Mouse (Mus musculus) limb, embryonic 12.5 days (tissue): ENCODE measurements around the gene Igflr1. TPM values are rescaled to one million over a fixed set of nuclear protein-coding genes. Genes with fewer than 3 reads are reported as not detected.

Experiments
- ATAC-seq: fragments of 200-750 bp; cut with Nextera tagmentation; 2 replicates; pipeline ENCODE4 v1.8.0; 2017; ENCODE audit warnings: low read depth, moderate TSS enrichment; ENCODE audit not compliant: insufficient number of reproducible peaks, insufficient read depth, low FRiP score, low TSS enrichment
- H3K27ac ChIP-seq: fragments of 300-500 bp; sonication (generic); 2 replicates; pipeline ENCODE4 v1.5.1; 2016; ENCODE audit warnings: mild to moderate bottlenecking, moderate library complexity
- H3K27me3 ChIP-seq: fragments of 300-500 bp; sonication (generic); 2 replicates; pipeline ENCODE4 v1.6.1; 2016; ENCODE audit warnings: mild to moderate bottlenecking, moderate library complexity
- H3K36me3 ChIP-seq: fragments of 300-500 bp; sonication (generic); 2 replicates; pipeline ENCODE4 v1.6.1; 2016; ENCODE audit warnings: mild to moderate bottlenecking, moderate library complexity
- H3K4me1 ChIP-seq: fragments of 300-500 bp; sonication (generic); replicated peaks from 2 replicates; pipeline ENCODE4 v1.6.1; 2016
- H3K4me2 ChIP-seq: fragments of 300-500 bp; sonication (generic); 2 replicates; pipeline ENCODE4 v1.6.1; 2016; ENCODE audit warnings: mild to moderate bottlenecking, moderate library complexity
- H3K4me3 ChIP-seq: fragments of 300-500 bp; sonication (generic); replicated peaks from 2 replicates; pipeline ENCODE4 v1.5.1; 2016; ENCODE audit warnings: mild to moderate bottlenecking
- H3K9ac ChIP-seq: fragments of 300-500 bp; sonication (generic); replicated peaks from 2 replicates; pipeline ENCODE4 v1.6.1; 2016; ENCODE audit warnings: mild to moderate bottlenecking, moderate library complexity
- H3K9me3 ChIP-seq: fragments of 300-500 bp; sonication (generic); 2 replicates; pipeline ENCODE4 v1.6.1; 2016; ENCODE audit warnings: mild to moderate bottlenecking, moderate library complexity
- whole genome bisulfite sequencing: fragments of 180-500 bp; shearing (Covaris S2); methylation state at CpG from one replicate; pipeline ENCODE4 v1.1.7; 2016; 5-methylcytosine and 5-hydroxymethylcytosine counted together
- polyA plus RNA-seq: library from polyadenylated mRNA; unstranded; fragments of >200 nt; fragmentation: Nextera tagmentation; extraction: Ambion mirVana; gene quantifications from 2 replicates; pipeline ENCODE4 v1.2.1, GENCODE M21; 2016

The Igflr1 gene
- polyA plus RNA-seq, 1 experiment from 2014 or later: 3.2 TPM

DNA sequence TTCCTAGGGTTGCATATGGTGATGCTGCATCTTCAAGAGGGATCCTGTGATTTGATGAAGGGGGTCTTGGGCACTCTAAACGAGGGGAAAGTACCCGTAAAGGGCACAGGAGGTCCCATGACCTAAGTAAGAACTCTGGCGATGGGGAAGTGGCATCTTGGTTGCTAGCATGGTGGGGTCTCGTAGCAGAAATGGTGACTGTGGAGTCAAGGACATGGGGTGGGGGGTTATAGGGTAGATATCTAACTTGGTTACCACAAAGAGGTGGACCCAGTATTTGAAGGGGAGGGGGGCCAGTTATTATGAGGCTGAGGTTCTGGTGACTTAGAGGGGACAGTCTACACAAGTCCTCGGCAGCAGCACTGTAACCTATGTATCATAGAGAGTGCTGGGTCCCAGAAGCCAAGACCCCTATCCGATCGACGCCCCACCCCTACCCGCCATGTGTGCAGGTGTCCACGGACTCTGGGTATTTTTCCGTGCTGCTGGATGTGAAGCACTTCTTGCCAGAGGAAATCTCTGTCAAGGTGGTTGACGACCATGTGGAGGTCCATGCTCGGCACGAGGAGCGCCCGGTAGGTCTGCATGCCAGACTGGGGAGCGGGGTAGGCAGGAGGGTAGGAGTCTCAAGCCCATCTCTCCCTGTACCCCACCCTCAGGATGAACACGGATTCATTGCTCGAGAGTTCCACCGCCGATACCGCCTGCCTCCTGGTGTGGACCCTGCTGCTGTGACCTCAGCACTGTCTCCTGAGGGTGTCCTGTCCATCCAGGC is 11.2 kb upstream of the Igflr1 start:
- Histone ChIP-seq H3K27ac (no peak overlapping the region), H3K27me3 (no peaks in the 10 kb centered on the region), H3K36me3 (peaks cover 44% of the 10 kb centered on the region), H3K4me1 (peaks cover 25% of the 10 kb centered on the region), H3K4me3 (peak overlapping the region; percentile 52), H3K4me2 (peak overlapping the region; percentile 89), H3K9me3 (no peaks in the 10 kb centered on the region), H3K9ac (peak overlapping the region; percentile 75)
- 88% methylated on average over 22 of the region's 22 CpGs for WGBS
- no peak for ATAC-seq

DNA sequence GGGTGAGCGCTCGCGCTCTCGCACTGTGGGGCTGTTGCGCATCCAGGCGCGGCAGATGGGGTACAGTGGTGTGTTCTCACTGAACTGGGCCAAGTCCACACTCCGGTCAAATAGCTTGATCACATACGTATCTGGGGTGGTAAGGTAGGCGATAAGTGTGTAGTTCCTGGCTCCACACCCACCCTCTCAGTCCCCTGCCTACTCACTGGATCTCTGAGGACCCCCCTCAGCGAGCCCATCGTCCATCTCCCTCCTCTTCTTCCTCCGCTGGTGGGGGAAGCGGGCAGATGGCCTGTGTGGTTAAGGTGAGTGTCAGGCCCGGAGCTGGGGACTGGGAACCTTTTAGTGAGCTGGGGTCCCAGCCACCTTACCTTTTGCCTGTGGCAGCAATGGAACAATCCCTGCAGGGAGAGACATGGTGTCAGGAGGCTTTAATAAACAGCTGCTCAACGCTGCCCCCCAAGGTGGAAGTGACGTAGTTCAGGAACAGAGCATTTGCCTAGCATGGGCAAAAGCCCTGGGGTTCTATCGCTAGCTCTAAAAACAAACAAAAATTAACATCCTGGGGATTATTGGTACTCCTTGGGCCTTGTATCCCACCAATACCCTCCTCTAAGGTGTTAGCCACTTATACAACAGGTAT is 8.2 kb upstream of the Igflr1 start:
- 94% methylated on average over 18 of the region's 18 CpGs for WGBS
- Histone ChIP-seq H3K27me3 (no peaks in the 10 kb centered on the region), H3K27ac (no peak overlapping the region), H3K36me3 (peaks cover 39% of the 10 kb centered on the region), H3K9me3 (no peaks in the 10 kb centered on the region), H3K9ac (no peak overlapping the region), H3K4me2 (no peak overlapping the region), H3K4me3 (0 out of 2 replicates have a peak overlapping the region, but pooled peaks have one; percentile 3), H3K4me1 (peaks cover 31% of the 10 kb centered on the region)
- ATAC-seq: no peak

DNA sequence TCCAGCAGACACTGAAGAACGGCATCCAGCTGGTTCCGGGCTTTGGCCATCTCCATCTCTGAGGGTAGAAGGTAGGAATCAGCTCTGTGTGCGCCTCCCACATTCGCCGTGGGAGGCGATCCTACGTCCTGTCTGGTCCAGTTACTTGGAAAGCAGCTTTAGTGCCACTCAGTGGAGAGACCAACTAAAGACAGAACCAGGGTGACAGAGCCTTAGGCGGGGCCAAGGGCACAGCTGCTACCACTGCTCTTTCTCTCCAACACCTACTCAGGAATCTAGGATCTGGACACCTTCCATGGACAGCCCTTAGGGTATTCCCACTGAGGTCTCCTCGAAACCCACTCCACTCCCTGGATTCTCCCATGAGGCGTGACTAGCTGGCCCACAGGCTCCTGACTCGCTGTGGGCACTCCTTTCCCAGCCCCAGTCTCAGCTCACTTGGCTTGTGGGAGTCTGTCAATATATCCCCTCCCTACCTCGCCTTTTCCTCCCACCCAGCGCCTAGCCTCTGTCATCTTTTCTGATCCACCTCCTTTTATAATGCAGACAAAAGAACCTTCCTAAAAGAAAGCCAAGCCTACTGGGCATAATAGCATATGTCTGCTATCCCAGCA is 7.2 kb upstream of the Igflr1 start:
- 93% methylated on average over 13 of the region's 13 CpGs for WGBS
- H3K9ac ChIP-seq: peak overlapping the region; percentile 67; the same call in 1 of the 2 replicates
- H3K36me3 ChIP-seq: peaks cover 39% of the 10 kb centered on the region
- peaks cover 31% of the 10 kb centered on the region for H3K4me1 ChIP-seq
- H3K27ac ChIP-seq: no peak overlapping the region
- ATAC-seq: no peak
- H3K9me3 ChIP-seq: no peaks in the 10 kb centered on the region
- H3K27me3 ChIP-seq: no peaks in the 10 kb centered on the region
- H3K4me3 ChIP-seq: peak overlapping the region; percentile 64
- peak overlapping the region; percentile 93 for H3K4me2 ChIP-seq

DNA sequence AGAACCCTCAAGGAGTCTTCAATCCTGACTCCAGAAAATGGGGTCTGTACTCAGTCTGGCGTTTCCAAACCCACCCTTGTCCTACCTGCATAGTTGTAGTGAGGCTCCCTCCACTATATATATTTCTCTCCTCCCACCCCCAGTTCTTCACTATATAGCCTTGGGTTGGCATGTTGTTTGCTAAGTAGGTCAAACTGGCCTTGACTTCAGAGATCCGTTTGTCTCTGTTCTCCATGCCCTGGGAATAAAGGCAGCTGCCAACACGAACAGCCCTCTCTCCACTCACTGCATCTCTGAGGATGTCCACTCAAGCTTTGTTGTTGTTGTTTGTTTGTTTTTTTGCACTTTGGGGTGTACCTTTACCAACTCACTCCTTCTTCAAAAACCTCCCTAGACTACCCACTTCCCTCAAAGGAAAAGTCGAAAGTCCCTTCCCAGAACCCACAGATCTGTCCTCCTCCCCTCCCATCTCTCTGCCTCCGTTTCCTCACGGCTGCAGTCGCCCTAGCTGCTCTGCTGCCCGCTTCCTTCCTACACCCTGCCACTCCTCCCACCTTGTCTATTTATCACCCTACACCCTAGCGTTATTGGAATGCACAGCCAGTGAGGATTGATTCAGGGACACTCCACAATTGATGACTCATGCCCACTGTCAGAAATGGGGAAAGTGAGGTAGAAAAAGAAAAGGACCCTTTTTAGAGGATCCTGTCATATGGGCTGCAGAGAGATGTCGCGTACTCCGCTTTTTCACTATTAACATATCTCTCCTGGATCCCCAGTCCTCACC is 6.4 kb upstream of the Igflr1 start:
- H3K9ac ChIP-seq: peak overlapping the region; percentile 67
- H3K4me1 ChIP-seq: peaks cover 24% of the 10 kb centered on the region
- H3K4me3 ChIP-seq: peak overlapping the region; percentile 64
- no peaks in the 10 kb centered on the region for H3K9me3 ChIP-seq
- no peaks in the 10 kb centered on the region for H3K27me3 ChIP-seq
- no peak for ATAC-seq
- peak overlapping the region; percentile 14; the same call in 1 of the 2 replicates for H3K27ac ChIP-seq
- H3K36me3 ChIP-seq: peaks cover 39% of the 10 kb centered on the region
- 16% methylated on average over 12 of the region's 12 CpGs for WGBS
- H3K4me2 ChIP-seq: peak overlapping the region; percentile 93

DNA sequence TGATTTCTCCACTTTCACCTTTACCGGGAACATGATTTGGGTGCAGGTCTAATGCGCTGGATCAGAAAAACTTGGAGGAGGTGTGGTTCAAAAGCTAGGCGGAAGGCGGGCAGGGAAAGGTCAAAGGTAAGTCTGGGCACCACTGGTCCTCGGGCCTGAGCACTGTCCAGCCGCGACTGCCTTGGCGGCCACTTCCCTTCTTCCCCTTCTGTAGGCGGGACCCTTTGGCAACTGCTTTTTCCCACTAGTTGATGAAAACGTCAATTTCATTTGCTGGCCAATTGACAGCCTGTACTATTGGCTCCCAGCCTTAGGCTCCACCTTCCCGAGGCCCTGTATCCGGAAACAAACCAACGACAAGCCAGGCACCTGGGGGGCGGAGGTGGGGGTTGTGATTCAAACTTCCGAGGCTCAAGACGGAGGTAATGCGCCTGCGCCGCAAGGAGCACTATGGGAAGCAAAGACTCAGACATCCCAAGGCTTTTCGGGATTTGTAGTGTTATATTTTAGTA is 5.7 kb upstream of the Igflr1 start, which contains the start of gene Lin37:
TSS of gene Lin37 (minus strand) at position 396 of the 512 bp plus-strand sequence.
- Histone ChIP-seq H3K9me3 (no peaks in the 10 kb centered on the region), H3K4me2 (peak within 1 kb of the TSS; percentile 93), H3K9ac (peak within 1 kb of the TSS; percentile 67), H3K36me3 (peaks cover 33% of the 10 kb centered on the region), H3K27me3 (no peaks in the 10 kb centered on the region), H3K27ac (peak within 1 kb of the TSS; percentile 14; the same call in 1 of the 2 replicates), H3K4me1 (peaks cover 27% of the 10 kb centered on the region), H3K4me3 (peak within 1 kb of the TSS; percentile 64)
- WGBS: under 1% methylated on average over 20 of the region's 20 CpGs
- peak; percentile 77 for ATAC-seq

DNA sequence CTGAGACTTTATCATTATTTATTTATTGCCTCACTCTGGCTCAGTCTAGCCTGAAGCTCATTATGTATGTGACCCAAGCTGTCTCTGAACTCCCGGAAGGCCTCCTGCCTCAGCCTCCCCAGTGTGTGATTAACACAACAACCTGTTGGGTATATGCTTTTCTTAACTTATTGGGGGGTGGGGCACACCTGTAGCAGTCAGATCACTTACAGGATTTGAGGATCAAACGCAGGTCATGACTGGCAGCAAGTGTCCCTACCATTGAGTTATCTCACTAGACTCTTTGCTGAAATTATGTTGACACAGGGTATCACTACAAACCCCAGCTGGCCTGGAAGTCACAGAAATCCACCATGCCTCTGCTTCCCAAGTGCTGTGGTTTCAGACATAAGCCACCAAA is 4.9 kb upstream of the Igflr1 start:
- no peak overlapping the region for H3K9ac ChIP-seq
- H3K4me2 ChIP-seq: peak overlapping the region; percentile 93
- no peak overlapping the region for H3K4me3 ChIP-seq

DNA sequence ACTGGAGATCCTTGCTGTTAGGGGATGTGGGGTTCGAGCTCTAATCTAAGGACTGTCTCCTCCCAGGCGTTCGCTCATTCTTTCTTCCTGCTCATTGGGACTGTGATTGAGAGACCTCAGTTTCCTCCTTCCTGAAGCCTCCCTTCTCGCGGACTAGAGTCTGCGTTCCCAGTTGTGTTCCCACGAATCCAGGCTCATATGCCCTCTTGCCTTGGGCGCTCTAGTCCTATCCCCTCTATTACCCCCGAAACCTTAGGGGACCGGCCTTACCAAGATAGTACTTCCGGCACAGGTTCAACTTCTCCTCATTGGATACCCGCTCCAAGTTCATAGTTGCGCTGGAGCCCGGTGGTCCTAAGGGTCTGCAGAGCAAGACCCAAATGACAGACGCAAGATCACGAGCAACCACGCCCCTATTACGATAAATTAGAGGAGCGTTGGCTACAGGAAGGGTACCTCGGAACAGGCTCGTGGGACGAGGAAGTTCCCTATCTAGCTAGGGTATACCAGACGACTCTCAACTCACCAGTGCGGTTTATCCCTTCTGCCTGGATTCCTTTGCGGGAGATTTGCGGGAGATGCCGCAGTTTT is 2.6 kb upstream of the Igflr1 start:
- Histone ChIP-seq H3K27ac (peak overlapping the region; percentile 75), H3K4me2 (peak overlapping the region; percentile 71), H3K27me3 (no peaks in the 10 kb centered on the region), H3K4me3 (peak overlapping the region; percentile 75), H3K36me3 (peaks cover 30% of the 10 kb centered on the region), H3K9me3 (no peaks in the 10 kb centered on the region), H3K4me1 (peaks cover 27% of the 10 kb centered on the region), H3K9ac (peak overlapping the region; percentile 65)
- ATAC-seq: no peak
- 2% methylated on average over 27 of the region's 27 CpGs for WGBS

More for the DNA sequence above, 4.9 kb upstream of the Igflr1 start:
- Histone ChIP-seq H3K9me3 (no peaks in the 10 kb centered on the region), H3K27me3 (no peaks in the 10 kb centered on the region), H3K27ac (no peak overlapping the region), H3K4me1 (peaks cover 27% of the 10 kb centered on the region), H3K36me3 (peaks cover 30% of the 10 kb centered on the region)
- 69% methylated on average over 2 of the region's 2 CpGs for WGBS
- ATAC-seq: no peak

DNA sequence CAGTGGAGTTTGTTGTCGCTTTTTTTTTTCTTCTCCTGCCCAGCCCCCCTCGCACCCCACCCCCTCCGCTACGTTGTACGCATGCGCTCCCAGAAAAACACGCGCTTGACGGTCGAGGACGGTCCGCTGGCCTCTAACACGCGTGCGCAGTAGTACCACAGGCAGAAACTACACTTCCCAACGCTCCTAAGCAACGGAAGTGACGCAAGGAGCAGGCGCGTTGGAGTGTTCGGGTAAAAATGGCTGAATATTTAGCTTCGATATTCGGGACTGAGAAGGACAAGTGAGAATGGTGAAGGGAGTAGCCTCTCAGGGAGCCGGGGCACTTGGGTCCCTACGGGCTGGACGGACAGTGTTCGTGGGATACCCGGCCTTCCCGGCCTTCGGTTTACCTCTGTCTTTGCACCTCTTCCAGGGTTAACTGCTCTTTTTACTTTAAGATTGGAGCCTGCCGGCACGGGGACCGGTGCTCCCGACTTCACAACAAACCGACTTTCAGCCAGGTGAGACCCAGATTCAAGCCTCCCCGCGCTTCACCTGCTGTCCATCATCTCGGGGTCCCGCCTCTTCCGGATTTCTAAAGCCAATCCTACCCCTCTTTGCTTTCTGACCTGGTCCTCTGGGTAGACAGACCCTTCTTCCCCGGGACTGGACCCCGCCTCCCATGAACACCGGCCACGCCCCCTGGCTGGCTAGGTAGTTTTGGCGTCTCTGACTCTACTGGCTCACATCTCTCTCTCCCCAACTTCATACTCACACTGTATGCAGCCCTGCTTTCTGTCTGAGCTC is 1.9 kb upstream of the Igflr1 start, which contains the start of the genes U2af1l4, Gm49396 and Psenen:
TSS of gene U2af1l4 (plus strand) at position 185 of the 789 bp plus-strand sequence.
TSS of gene Gm49396 (plus strand) at position 228 of the 789 bp plus-strand sequence.
TSS of gene Psenen (minus strand) at position 511 of the 789 bp plus-strand sequence.
- peak within 1 kb of the TSS; percentile 77 for H3K9ac ChIP-seq
- peak within 1 kb of the TSS; percentile 75 for H3K4me3 ChIP-seq
- H3K4me2 ChIP-seq: peak within 1 kb of the TSS; percentile 71
- H3K27ac ChIP-seq: peak within 1 kb of the TSS; percentile 96
- H3K9me3 ChIP-seq: no peaks in the 10 kb centered on the region
- ATAC-seq: peak; percentile 80
- WGBS: under 1% methylated on average over 45 of the region's 45 CpGs
- no peaks in the 10 kb centered on the region for H3K27me3 ChIP-seq
- peaks cover 32% of the 10 kb centered on the region for H3K36me3 ChIP-seq
- peaks cover 22% of the 10 kb centered on the region for H3K4me1 ChIP-seq

DNA sequence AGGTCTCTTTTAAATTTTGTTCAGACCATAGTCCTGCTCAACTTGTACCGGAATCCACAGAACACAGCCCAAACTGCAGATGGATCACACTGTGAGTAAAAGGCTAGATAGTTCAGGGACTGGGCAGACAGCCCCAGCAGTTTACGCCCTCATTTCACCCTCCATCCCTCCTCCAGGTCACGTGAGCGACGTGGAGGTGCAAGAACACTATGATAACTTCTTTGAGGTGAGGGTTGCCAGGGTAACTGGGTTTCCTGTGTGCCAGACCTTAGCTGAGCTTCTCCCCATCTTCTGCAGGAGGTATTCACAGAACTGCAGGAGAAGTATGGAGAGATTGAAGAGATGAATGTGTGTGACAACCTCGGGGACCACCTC is 1.3 kb upstream of the Igflr1 start:
- H3K9ac ChIP-seq: peak overlapping the region; percentile 77
- peak overlapping the region; percentile 59 for H3K4me2 ChIP-seq
- 24% methylated on average over 6 of the region's 6 CpGs for WGBS
- peaks cover 16% of the 10 kb centered on the region for H3K4me1 ChIP-seq
- peak overlapping the region; percentile 75 for H3K4me3 ChIP-seq
- no peaks in the 10 kb centered on the region for H3K27me3 ChIP-seq
- H3K9me3 ChIP-seq: no peaks in the 10 kb centered on the region
- ATAC-seq: no peak
- H3K36me3 ChIP-seq: peaks cover 38% of the 10 kb centered on the region
- peak overlapping the region; percentile 96 for H3K27ac ChIP-seq
